Mouse (Mus musculus): ENCODE measurements around the gene Ssbp3.
A peak's percentile ranks its signal among the peaks of the same experiment; 100 is the strongest.

GRCm38 (mm10) chr4:106874501-106874900 is 36.0 kb upstream of the Ssbp3 start:
- no peak for TF ChIP-seq ZNF384 (IDR thresholded peaks at IDR 0.05; ENCODE audit: low read depth, low read length)
- TF ChIP-seq ZC3H11A (IDR thresholded peaks at IDR 0.05; ENCODE audit: borderline replicate concordance, low read depth, low read length) = peak; percentile 62; the same call in 1 of the 2 replicates

Data from ES-E14 (cell line).